Mouse (Mus musculus): ENCODE measurements around the gene Tfcp2. TPM values are rescaled to one million over a fixed set of nuclear protein-coding genes. Genes with fewer than 3 reads are reported as not detected.
A peak's percentile ranks its signal among the peaks of the same experiment; 100 is the strongest.

Gene Tfcp2
- 11.4 and 14.6 TPM in 2 replicates for polyA plus RNA-seq (2012; rRNA removed)

DNA sequence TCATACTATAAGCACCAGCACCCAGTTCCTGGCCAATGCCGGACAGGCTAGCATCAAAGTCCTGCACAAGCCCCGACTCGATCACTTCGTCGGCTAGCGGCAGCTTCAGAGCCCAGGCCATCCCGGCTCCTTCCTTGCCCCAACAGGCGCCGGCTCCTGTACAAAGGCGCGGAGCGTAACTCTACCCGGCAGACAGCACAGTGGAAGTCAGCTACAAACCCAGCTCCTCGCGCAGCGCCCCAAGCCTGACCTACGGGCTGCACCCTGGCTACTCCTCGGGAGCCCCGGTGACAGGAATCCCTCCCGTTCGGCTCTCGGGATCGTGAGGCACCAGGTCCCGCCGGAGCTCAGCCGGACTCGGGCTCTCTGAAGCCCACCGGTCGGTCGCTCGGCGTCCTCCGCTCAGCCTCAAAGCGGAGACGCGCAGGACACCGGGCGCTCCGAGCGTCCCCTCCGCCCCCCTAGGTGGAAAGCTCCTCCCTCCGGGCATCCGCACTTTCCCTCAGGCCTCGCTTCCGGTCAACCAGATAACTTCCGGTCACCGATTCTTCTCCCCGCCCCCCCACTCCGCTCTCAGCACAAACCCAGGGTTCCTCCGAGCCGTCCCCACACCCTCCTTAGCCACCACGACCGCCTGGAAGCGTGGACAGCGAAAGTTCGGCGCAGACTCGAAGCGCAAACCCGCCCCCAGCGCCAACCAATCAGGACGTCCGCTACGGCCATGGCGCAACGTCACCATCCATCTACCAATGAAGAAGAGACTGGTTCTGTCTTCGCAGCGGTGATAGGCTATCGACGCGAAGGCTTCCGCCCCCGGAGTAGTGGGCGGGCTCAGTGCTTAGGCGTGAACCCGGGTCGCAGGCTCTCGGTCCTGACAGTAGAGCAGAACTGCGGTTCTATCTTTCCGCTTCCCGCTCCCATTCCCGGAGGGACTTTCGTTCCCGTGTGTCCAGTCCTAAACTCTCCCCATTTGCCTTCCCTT, at the start of gene Tfcp2:
Gene Tfcp2 (minus strand): TSS at position 683 of the 982 bp plus-strand sequence.
- peak; percentile 74 for DNase-seq (ENCODE audit: low read depth)

DNA sequence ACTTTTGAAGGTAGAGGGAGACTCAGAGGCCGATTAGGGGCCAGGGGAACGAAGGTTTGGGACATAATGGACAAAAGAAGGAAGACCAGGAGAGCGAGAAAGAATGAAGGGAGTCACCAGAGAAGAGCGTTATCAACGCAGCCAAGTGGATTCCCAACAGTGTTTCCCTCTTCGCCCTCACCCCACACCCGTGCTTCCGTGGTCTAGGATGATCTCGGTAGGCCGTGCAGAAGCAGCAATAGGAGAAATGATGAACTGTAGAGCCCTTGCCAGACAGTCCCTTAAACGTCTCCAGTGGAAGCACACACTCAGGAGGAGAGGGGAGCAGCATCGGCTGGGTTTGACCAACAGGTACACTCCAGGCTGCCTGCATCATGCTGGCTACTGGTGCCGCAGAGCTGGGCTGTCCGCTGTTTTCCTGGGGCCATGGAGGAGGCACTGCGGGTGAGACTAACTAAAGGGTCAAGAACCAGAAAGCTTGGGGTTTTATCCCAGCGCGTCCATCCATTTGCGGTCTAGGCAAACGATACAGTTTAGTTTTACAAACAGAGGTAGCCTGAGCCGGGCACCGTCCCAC, 49.0 kb upstream of the Tfcp2 start:
- DNase-seq (ENCODE audit: low read depth): no peak

DNA sequence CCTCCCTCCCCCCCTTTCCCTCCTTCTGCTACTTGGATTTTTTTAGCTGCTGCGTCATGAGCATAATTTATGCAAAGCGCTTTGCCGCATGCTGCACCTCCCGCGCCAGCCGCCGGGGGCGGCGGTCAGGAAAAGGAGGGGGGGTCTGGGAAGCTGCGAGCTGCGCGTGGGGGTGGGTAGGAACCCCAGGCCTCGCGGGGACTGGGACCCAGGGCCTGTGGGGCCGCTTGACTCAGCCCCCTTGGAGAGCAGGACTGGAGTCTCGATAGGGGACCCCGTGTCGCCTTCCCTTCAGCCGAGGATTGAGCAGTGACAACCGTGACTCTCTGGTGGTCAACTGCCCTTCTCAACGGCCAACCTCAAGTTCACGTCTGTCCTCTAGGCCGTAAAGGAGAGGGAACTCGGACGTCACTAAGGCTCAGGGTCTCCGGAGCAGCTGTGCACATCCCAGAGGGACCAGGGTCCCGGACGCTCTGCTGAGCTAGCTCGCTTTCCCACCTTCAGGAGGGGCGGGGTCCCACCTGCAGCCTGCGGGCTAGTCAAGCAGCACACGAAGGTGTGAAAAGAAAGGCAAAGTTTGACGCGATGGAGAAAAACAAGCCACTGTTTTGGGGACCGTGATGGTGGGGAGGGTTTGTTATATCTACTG, 48.4 kb upstream of the Tfcp2 start:
- no peak for DNase-seq (ENCODE audit: low read depth)

DNA sequence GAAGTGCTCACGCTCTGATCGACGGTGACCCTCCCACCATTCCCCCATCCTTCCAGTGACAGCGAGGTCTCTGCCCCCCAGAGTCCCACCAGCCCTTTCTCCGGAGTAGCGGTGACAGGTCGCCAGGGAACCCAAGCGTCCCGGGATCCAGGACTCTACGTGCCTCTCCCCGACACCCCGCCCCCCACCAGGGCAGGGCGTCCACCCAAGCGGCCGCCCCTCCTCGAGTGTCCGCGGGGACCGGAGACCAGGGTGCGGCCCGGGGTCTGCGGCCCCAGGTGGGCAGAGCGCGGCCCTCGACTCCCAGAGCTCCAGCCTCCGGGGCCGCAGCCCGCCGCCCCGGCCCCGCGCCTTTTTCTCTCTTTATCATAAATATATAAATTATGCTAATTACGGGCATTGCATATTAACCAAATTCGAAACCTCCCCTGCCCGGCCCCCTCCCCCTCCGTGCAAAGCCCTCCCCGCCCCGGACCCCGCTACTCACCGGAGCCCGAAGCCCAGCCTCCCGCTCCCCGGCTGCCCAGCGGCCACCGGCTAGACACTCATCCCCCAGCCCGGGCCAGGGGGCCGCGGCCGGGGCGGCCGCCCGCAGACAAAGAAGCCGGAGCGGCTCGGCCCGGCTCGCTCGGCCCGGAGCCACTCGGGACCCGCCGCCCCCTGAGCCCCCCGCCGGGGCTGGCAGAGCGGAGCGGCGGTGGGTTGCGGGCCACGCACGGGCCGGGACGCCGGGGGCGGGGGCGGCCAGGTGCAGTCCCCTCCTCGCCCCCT, 47.7 kb upstream of the Tfcp2 start, which contains the start of gene Pou6f1:
Gene Pou6f1 (minus strand): TSS at position 709 of the 771 bp plus-strand sequence.
- no peak for DNase-seq (ENCODE audit: low read depth)

DNA sequence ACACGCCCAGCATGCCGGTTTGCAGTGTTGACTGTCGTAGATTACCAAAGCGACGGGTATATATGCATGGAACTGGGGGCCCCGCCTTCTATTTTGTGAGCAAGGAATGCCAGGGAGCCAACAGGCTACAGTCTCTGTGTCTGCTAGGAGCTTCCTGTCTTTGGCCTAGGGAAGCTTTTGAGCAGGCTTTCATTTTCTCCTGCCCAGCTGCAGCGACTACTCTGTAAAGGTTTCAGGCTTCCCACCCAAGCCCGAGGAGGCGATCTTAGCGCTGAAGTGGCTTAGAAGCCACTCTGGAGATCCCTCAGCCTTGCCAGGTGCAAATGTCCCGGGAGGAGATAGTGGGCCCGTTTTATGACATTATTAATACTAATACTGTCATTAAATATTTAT, 47.1 kb upstream of the Tfcp2 start:
- no peak for DNase-seq (ENCODE audit: low read depth)

DNA sequence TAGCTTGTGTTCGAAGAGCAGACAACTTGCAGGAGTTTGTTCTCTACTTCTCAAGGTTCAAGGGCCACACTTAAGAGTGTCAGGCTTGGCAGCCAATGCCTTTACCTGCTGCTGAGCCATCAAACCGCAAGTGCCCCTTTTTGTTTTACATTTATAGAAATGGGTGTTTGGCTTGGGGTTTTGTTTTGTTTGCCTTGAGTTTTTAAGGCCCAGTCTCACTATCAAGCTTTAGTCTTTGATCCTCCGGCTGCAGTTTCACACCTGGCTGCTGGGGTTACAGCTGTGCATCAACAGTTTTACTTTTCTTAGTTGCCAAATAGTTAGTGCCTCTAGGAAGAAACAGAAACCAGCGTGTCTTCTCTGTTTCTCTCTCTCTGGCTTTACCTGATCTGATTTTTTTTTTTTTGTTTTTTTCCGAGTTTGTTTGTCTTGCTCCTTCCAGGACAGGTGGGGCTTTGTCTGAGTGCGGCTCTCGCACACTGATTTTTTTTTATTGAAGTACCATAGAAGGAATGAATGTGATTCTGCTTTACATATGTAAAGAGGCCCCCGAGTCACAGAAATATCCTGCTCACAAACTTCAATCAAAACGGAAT, 46.6 kb upstream of the Tfcp2 start:
- DNase-seq (ENCODE audit: low read depth): no peak

DNA sequence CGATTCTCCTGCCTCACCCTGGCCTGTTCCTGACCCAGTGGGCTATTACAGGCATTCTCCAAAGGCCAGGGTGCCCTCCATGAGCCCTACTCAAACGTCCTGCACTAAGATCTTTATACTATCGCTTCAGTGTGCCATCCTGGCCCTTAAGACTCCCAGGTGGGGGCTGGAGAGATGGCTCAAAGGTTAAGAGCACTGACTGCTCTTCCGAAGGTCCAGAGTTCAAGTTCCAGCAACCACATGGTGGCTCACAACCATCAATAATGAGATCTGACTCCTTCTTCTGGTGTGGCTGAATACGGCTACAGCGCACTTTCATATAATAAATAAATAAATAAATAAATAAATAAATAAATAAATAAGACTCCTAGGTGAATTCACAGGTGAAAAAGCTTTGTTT, 41.0 kb upstream of the Tfcp2 start:
- no peak for DNase-seq (ENCODE audit: low read depth)

DNA sequence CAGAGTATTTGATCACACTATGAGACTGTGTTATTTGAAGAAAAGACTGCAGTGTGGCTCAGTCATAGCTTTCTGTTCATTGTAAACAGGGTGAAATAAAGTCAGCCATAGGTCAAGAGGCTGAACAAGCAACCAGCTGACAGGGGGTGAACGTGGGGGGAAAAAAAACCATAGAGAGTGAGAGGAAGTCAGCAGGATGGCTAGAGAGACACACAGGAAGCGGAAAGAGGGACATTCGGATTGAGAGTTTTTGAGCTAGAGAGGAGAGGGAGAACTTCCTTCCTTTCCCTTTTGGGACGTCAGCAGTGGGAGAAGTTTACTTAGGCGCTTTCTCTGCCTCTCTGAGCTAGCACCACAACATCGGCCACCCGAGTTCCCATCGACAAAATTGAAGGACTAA, 38.6 kb upstream of the Tfcp2 start:
- no peak for DNase-seq (ENCODE audit: low read depth)

DNA sequence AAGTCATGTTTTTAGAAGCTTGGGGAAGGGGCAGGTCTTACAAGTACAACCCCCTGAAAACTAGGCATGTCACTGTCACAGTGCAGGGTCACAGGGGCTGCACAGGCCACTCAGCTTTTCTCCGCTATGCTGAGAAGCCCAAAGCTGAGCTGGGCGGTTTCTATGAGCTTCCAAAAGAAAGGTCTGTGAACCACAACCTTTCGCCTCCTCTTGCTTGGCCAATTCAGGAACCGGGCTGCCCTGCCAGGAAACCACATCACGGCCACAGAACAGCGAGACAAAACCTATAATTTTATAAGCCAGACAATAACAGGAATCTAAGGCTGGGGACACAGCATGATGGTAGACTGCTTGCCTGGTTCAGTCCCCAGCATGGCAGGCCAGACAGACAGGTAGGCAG, 36.5 kb upstream of the Tfcp2 start:
- DNase-seq (ENCODE audit: low read depth): no peak

DNA sequence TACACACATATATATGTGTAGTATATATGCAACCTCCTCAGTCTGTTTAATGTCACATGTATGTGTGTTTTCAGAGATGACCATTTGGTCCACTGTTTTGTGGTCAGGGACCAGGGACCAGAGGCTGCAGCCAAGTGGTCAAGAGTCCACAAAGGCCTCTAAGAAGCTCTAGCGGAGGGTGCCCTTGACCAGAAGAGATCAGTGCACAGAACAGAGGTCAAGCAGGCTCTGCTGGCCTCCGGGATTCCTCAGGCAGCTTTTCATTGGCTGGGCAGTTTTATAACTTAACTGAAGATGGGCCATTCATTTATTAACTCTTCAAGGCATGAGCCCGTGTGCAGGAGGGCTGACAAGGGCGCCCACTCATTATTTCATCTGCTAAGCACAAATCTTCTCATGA, 35.4 kb upstream of the Tfcp2 start:
- DNase-seq (ENCODE audit: low read depth): no peak

DNA sequence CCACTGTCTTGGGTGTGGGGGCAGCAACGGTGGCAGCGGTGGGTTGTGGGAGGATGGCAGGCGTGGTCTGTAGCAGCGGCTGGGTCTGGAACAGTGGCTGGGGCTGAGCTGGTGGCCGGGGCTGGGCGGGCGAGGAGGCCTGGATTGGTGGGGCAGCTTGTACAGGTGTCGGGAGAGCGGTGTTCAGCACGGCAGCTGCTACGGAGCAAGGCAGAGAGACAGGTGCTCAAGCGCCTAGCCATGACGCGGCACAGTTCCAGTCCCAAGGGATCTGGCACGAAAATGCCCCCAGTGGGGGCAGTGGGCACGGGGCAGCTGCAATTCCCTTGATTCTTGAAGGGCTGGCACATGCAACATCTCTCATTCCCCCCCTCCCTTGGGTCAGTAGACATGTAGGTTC, 34.1 kb upstream of the Tfcp2 start:
- DNase-seq (ENCODE audit: low read depth): no peak

DNA sequence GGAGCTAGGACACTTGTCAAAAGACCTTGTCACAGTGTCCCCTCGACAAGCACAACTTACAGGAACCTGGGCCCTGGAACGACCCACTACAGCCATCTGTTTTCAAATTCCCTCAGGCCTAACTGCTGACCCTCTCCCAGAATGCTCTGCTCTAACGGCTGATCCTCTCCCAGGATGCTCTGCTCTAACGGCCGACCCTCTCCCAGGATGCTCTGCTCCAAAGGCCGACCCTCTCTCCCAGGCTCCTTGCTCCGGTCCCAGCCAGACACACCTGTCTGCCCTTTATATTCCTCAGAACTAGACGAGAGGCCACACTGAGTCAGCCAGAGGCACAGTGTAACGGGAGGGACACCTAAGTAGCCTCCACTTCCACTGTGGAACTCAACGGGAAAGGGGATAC, 28.3 kb upstream of the Tfcp2 start:
- no peak for DNase-seq (ENCODE audit: low read depth)

DNA sequence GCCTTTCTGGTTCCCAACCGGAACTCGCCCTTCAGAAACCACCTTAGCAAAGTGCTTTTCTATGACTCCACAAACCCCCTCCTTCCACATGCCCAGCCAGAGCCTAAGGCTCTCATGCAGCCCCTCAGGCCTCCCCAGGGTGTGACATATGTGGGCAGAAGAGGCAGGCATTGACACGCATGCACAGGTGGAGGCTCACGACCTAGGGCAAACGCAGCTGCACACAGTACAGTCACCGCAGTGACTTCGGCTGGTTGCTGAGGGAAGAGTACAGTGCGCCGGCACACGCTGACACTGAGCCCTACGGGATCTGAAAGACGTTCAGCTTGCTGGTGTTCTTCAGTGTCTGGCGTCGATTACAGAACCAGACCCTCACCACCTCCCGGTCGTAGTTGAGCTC, 26.2 kb upstream of the Tfcp2 start:
- DNase-seq (ENCODE audit: low read depth): no peak

DNA sequence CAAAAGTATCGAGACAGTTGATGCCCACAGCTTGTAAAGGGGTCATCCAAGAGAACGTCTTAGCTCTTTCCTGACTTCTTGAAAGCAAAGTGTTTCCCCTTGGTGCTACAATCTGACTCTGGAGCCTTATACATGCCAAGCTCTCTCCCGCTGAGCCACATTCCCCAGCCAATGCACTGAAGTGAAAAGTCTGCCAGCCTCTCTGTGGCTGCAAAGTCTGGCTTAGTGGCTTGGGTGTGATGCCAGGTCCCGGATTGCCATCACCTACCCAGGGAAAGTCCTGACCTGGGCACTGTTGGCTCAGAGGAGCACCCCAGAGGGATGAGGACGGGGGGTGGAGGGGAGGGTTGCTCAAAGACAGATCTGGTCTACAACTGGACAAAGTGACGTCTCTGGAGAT, 25.0 kb upstream of the Tfcp2 start:
- no peak for DNase-seq (ENCODE audit: low read depth)

DNA sequence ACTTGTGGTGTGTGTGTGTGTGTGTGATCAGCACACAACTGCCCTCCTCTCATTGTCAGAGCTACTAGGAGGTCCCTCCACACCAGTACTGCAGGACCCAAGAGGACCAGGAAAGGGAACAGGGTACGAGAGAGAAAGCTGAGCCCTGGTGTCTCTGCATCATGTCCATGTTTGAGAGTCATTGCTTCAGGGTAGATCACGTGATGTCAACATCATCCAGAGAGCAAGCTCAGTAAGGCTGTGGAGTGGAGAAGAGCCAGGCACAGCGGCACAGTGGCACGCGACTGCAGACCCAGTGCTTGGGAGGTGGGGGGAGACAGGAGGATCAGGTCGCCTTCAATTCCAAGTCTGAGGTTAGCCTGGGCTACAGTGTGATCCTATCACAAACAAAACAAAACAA, 24.6 kb upstream of the Tfcp2 start:
- no peak for DNase-seq (ENCODE audit: low read depth)

DNA sequence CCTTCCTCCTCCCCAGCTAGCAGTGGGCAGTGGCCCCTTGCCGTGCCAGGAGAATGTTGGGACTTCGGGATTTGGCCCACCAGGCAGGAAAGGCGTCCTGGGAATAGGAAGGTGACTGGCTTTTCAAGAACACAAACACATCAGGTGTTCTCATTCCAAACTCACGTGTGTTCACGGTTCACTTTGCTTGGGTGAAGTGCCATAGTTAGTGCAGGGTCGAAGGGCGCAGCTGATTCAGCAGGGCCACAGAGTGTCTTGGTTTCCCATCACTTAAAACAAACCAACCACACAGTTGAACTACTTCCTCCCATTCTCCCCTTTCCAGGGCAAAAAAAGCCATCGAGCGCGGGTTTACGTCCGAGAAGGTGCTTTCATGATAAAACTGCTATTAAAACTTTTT, 23.6 kb upstream of the Tfcp2 start:
- DNase-seq (ENCODE audit: low read depth): no peak

DNA sequence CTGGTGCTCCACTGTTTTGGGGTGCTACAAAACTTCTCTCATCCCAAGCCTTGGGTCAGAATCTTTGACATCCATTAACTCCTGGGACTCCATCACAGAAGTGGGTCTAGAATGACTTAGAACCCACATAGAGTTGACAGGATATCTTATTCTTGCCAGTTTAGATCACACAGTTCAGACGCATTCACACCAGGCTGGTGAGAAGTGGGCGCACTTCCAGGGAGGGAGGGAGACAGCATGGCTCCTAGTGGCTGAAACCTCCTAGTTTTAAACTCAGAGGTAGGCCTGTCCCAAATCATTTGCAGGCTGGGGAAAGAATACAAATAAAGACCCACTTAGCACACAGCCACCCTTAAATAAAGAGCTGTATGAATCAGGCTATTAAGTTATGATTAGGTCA, 22.6 kb upstream of the Tfcp2 start:
- DNase-seq (ENCODE audit: low read depth): no peak

DNA sequence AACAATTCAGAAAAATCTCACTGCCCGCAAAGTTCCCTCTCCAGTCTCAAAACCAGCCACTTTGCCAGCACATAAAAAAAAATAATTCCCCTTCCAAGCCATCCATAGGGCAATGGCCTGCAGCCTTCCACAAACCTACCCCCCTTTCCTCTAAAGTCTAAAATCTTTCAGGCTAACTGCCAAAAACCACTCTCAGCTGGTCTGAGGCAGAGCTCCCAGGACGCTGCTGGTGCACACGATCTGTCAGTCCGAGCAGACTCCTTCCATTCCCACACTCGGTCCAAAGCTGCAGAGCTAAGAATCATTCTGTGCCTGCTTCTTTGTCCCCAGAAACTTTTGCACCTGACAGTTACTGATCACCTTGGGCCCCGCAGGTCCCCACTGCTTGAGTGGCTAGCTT, 22.1 kb upstream of the Tfcp2 start:
- no peak for DNase-seq (ENCODE audit: low read depth)

DNA sequence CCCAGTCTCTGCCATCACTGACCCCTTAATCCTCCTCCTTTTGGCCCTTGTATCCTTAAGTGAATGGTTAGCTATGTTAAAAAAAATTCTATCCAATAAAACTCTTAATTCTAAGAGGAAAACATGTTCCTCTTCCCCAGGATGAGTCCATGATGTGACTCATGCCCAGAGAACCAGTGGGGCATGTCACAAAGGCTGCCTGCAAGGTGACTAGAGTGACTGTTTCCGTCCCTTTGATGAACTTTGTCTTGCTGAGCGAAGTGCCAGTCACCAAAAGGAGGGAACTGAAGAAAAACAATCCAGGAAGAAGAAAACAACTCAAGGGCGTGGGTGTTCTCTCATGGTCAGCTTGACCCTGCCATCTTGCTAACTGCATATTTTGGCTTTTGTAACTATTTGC, 17.4 kb upstream of the Tfcp2 start:
- DNase-seq (ENCODE audit: low read depth): no peak

DNA sequence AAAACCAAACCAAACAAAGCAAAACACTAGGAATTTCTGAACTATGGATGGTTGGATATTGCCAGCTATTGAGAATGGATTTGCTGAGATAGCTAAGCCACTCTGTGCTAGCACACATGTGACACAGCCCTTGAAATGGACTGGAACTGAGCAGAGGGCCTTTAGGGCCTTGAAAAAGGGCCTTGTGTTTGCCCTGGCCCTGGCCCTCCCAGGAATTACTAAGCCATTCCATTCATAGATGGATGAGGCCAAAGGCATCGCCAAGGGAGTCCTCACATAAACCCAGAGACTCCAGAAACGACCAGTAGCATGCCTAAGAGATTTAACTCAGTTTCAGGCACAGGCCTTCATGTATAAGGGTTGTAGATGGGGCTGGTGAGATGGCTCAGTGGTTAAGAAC, 14.7 kb upstream of the Tfcp2 start:
- DNase-seq (ENCODE audit: low read depth): no peak

DNA sequence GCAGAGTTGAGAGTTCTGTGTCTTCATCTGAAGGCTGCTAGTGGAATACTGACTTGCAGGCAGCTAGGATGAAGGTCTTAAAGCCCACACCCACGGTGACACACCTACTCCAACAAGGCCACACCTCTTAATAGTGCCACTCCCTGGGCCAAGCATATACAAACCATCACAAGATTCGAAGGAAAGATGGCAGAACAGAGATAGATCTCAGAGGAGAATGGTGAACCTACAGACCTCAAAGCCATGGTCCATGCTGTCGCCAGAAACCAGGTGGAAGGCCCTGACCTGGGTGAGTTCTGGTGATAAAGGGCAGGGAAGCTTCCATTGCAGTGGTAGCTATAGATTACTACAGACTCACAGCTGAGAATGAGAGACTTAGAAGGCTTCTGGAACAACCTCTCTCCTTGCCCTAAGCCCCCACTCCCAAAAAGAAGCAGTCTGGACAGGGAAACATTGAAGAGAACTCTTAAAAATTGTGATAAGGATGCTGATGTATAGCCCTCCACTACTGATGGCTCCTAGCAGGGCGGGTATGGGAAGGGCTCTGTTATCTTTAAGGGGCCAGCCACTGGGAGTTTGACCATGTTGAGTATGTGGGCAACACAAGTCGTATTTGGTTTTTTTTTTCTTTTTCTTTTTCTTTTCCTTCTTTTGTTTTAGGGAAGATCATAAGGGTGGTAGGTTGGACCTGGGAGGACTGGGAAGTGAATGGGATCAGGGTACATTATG, 6.1 kb upstream of the Tfcp2 start:
- no peak for DNase-seq (ENCODE audit: low read depth)

All from gonadal fat pad, adult 2 months (tissue).